Mouse (Mus musculus): Measurements from ENCODE around the gene Slc24a3. TPM values are rescaled to one million over a fixed set of nuclear protein-coding genes. Genes with fewer than 3 reads are reported as not detected.

Slc24a3 gene
- polyA plus RNA-seq, 1 experiment, result 66.1 TPM

DNA sequence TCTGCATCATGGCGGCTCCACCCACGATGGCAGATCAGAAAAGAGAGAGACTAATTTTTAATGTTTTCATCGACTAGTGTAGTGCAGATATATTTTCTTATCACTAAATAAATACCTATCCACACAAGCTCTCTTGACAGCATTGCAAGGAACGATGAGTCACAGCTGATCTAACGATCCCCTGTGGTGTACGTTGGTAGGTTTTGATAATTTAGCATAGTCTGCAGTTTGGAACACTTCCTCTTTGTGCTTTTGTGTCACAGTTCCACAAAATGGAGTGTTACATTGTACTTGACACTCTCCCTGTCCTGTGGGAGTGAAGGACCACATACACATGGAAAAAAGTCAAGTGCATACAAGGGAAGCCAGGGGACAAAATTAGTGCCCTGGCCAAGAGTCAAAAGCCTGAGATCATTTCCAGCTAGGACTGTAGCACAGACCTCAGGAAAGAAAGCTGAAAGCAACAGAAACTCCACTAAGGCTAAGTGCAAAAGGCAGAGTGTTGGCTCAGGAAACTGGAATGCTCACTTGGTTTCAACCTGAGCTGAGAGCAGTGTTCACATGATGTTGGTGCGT is 343.2 kb downstream of the Slc24a3 start:
- Histone ChIP-seq H3K4me3 (replicated peaks) (no peak overlapping the region), H3K9me3 (no peaks in the 10 kb centered on the region), H3K4me1 (peaks cover 20% of the 10 kb centered on the region), H3K27me3 (replicated peaks) (no peaks in the 10 kb centered on the region), H3K36me3 (replicated peaks; ENCODE audit: low read length) (peaks cover 63% of the 10 kb centered on the region)
- no peak for TF ChIP-seq GATA1 (IDR thresholded peaks at IDR 0.05; ENCODE audit: borderline replicate concordance, low read length)
- TF ChIP-seq FLI1 (IDR thresholded peaks at IDR 0.05; ENCODE audit: low read length), result no peak

DNA sequence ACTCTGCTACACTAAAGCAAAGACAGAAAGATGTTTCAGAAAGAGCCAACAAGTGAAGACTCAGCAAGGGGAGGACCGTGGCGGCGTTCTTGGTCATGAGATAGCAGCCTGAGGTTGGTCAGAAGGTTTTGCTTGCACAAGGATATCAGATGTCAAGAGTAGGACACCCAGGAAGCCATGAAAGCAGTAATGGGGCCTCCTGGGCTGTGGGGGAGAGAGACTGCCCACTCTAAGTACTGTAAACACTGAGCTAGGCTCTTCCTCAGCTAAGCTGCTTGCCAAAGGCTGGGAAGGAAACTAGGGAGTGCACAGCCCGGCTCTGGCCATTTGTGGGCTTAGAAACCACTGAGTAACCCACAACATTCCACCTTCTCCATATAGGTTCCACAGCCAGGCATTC is 348.4 kb downstream of the Slc24a3 start:
- H3K36me3 ChIP-seq (replicated peaks; ENCODE audit: low read length), result peaks cover 81% of the 10 kb centered on the region
- H3K9me3 ChIP-seq, result no peaks in the 10 kb centered on the region
- H3K4me3 ChIP-seq (replicated peaks), result peak overlapping the region; percentile 46
- TF ChIP-seq GATA1 (IDR thresholded peaks at IDR 0.05; ENCODE audit: borderline replicate concordance, low read length), result no peak
- H3K27me3 ChIP-seq (replicated peaks), result no peaks in the 10 kb centered on the region
- peaks cover 36% of the 10 kb centered on the region for H3K4me1 ChIP-seq

DNA sequence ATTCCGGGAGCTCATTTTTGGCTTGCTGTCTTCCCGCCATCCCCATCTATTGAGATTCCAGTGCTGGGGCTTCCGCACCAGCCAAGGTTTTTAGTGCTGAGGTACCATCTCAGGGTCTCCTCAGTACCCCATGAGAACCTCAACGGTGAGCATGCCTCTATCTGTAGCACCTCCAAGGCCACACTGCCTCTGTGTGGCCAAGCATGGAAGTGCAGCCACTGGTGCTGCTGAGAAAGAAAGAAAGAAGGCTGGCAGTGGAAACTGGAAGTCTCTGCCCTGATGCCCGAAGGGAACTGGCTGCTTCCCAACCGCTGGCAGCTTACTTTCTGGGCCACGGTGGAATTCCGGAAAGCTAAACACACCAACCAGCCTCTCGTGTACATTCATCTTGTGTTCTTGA is 349.8 kb downstream of the Slc24a3 start:
- TF ChIP-seq FLI1 (IDR thresholded peaks at IDR 0.05; ENCODE audit: low read length), result no peak
- TF ChIP-seq GATA1 (IDR thresholded peaks at IDR 0.05; ENCODE audit: borderline replicate concordance, low read length), result no peak
- Histone ChIP-seq H3K36me3 (replicated peaks; ENCODE audit: low read length) (peaks cover 87% of the 10 kb centered on the region), H3K9me3 (no peaks in the 10 kb centered on the region)

DNA sequence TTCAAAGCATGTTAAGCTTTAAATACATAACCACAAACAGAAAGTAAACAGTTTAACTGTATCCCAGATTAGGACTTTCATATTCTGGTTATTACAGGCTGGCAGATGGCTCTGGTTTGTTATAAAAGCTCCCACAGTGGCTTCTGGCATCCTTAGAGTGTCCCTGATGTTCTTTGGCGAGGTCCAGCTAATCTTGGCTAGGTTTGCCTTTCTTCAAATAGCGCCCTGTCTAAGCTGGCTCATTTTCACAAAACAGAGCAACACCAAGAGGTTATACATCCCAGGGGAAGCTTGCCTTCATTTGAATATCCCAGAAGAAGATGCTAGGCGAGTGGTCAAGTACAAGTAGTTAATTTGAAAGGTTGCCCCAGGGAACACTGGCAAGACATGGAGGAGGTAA is 354.5 kb downstream of the Slc24a3 start:
- TF ChIP-seq GATA1 (IDR thresholded peaks at IDR 0.05; ENCODE audit: borderline replicate concordance, low read length) (no peak), FLI1 (IDR thresholded peaks at IDR 0.05; ENCODE audit: low read length) (no peak)
- no peaks in the 10 kb centered on the region for H3K27me3 ChIP-seq (replicated peaks)
- H3K4me3 ChIP-seq (replicated peaks), result no peak overlapping the region
- no peaks in the 10 kb centered on the region for H3K9me3 ChIP-seq
- peaks cover 74% of the 10 kb centered on the region for H3K36me3 ChIP-seq (replicated peaks; ENCODE audit: low read length)
- H3K4me1 ChIP-seq, result peaks cover 12% of the 10 kb centered on the region

More for the DNA sequence above, 349.8 kb downstream of the Slc24a3 start:
- no peak overlapping the region for H3K4me3 ChIP-seq (replicated peaks)
- H3K27me3 ChIP-seq (replicated peaks), result no peaks in the 10 kb centered on the region
- H3K4me1 ChIP-seq, result peaks cover 33% of the 10 kb centered on the region

DNA sequence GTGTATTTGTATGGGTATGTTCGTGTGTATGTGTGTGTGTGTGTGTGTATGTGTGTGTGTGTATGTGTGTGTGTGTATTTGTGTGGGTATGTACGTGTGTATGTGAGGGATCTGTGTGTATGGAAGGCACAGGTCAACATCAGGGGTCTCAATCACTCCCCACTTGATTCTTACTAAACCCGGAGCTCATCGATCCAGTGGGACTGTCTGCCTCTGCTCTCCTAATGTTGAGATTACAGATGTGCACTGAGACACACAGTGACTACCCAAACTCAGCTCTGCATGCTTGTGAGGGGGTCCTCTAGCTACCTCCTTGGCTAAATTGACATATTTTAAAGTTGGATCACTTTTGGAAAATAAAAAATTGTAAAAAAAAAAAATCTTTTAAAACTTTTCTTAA is 355.8 kb downstream of the Slc24a3 start:
- peaks cover 5% of the 10 kb centered on the region for H3K4me1 ChIP-seq
- no peaks in the 10 kb centered on the region for H3K27me3 ChIP-seq (replicated peaks)
- no peak overlapping the region for H3K4me3 ChIP-seq (replicated peaks)
- TF ChIP-seq FLI1 (IDR thresholded peaks at IDR 0.05; ENCODE audit: low read length) (no peak), GATA1 (IDR thresholded peaks at IDR 0.05; ENCODE audit: borderline replicate concordance, low read length) (no peak)
- H3K36me3 ChIP-seq (replicated peaks; ENCODE audit: low read length), result peaks cover 75% of the 10 kb centered on the region
- H3K9me3 ChIP-seq, result no peaks in the 10 kb centered on the region

DNA sequence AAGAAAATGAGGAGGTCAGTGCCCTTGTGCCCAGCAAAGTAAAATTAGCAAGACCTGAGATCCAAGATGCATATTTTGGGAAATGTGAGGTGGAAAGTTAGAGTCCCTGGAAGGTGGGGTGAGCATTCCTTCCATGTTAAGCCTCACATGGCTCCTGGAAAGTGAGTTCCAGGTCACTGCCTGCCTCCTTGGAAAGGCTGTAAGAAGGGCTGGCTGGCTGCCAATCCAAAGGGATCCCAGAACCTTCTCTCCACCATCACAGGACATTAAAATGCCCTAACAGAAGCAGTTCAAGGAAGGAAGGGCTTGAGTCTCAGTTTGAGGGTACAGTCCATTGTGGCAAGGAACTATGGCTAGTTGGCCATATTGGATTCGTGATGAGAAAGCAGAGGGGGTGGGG is 359.6 kb downstream of the Slc24a3 start:
- Histone ChIP-seq H3K27me3 (replicated peaks) (no peaks in the 10 kb centered on the region), H3K9me3 (no peaks in the 10 kb centered on the region), H3K4me1 (no peaks in the 10 kb centered on the region), H3K4me3 (replicated peaks) (no peak overlapping the region), H3K36me3 (replicated peaks; ENCODE audit: low read length) (peaks cover 68% of the 10 kb centered on the region)
- TF ChIP-seq GATA1 (IDR thresholded peaks at IDR 0.05; ENCODE audit: borderline replicate concordance, low read length) (no peak), FLI1 (IDR thresholded peaks at IDR 0.05; ENCODE audit: low read length) (no peak)

DNA sequence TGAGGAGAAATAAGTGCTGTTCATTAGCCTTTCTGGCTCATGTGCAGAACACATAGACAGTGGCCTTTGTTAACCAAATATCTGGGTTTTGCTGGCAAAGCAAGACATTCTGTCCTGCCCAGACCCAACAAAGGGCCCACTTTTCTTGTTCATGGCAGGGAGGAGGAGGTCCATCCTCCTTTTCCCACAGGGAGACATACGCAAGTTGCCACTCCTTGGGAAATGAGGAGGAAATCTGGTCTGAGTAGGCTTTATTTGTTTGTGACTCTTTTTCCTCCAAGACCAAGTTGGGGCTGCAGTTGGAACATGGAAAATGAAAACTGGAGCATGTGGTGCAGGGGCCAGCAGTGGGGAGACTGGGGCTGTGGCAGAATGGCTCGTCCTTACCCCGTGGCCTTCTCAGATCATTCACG is 363.4 kb downstream of the Slc24a3 start:
- no peaks in the 10 kb centered on the region for H3K9me3 ChIP-seq
- no peak for TF ChIP-seq FLI1 (IDR thresholded peaks at IDR 0.05; ENCODE audit: low read length)
- TF ChIP-seq GATA1 (IDR thresholded peaks at IDR 0.05; ENCODE audit: borderline replicate concordance, low read length), result no peak
- H3K27me3 ChIP-seq (replicated peaks), result no peaks in the 10 kb centered on the region
- H3K36me3 ChIP-seq (replicated peaks; ENCODE audit: low read length), result peaks cover 75% of the 10 kb centered on the region
- H3K4me3 ChIP-seq (replicated peaks), result no peak overlapping the region
- peaks cover 4% of the 10 kb centered on the region; the same call in 1 of the 2 replicates for H3K4me1 ChIP-seq

DNA sequence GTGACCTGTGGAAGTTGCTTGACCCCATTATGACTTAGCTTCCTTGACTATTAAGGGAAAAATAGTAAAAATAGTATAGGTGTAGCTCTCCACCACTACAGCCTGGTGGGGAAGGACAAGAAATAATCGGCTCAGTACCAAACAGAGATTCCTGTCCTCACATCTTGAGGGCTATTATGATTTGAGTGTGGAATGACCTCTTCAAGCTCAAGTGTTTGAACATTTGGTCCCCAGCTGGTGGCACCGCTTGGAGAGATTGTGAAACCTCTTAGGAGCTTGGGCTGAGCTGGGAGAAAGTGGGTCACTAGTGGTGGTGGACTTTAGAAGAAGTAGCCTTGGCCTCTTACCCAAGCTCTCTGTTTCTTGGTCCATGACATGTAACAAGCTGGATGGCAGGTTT is 365.5 kb downstream of the Slc24a3 start:
- Histone ChIP-seq H3K4me1 (peaks cover 4% of the 10 kb centered on the region; the same call in 1 of the 2 replicates), H3K36me3 (replicated peaks; ENCODE audit: low read length) (peaks cover 69% of the 10 kb centered on the region), H3K27me3 (replicated peaks) (no peaks in the 10 kb centered on the region), H3K4me3 (replicated peaks) (no peak overlapping the region), H3K9me3 (no peaks in the 10 kb centered on the region)
- TF ChIP-seq FLI1 (IDR thresholded peaks at IDR 0.05; ENCODE audit: low read length), result no peak
- no peak for TF ChIP-seq GATA1 (IDR thresholded peaks at IDR 0.05; ENCODE audit: borderline replicate concordance, low read length)

DNA sequence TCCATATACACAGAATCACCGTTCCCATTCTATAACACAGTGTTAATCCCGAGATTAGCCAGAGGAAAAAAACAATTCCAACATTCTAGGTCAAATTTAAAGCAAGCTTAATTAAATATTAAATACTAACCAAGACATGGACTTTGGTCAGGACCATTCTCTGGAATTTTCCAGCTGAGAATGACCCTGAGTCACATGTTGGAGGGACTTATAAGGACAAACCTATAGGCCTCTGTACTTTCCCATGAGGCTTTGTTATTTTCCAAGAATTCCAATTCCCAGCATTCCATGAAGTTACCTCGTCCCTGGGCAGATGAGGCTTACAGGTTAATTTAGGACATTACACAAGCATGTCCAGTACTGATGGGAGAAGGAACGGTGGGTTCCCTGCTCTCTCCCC is 367.8 kb downstream of the Slc24a3 start:
- Histone ChIP-seq H3K36me3 (replicated peaks; ENCODE audit: low read length) (peaks cover 62% of the 10 kb centered on the region), H3K4me1 (peaks cover 9% of the 10 kb centered on the region), H3K27me3 (replicated peaks) (no peaks in the 10 kb centered on the region), H3K9me3 (no peaks in the 10 kb centered on the region), H3K4me3 (replicated peaks) (no peak overlapping the region)
- no peak for TF ChIP-seq GATA1 (IDR thresholded peaks at IDR 0.05; ENCODE audit: borderline replicate concordance, low read length)
- TF ChIP-seq FLI1 (IDR thresholded peaks at IDR 0.05; ENCODE audit: low read length), result no peak

DNA sequence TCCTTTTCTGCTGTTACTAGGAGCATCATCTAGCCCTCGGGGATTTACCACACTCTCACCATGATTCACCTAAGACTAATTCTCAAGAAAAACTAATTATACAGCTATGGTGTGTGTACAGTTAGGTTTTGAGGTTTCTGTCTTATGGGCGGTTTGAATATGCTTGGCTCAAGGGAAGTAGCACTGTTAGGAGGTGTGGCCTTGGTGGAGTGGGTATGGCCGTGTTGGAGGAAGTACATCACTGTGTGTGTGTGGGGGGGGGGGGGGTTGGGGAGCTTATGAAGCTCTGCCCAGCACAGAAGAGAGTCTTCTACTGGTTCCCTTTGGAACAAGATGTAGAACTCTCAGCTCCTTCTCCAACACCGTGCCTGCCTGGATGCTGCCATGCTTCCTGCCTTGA is 368.2 kb downstream of the Slc24a3 start:
- H3K4me1 ChIP-seq, result peaks cover 12% of the 10 kb centered on the region
- TF ChIP-seq GATA1 (IDR thresholded peaks at IDR 0.05; ENCODE audit: borderline replicate concordance, low read length) (no peak), FLI1 (IDR thresholded peaks at IDR 0.05; ENCODE audit: low read length) (no peak)
- no peaks in the 10 kb centered on the region for H3K9me3 ChIP-seq
- H3K4me3 ChIP-seq (replicated peaks), result no peak overlapping the region
- no peaks in the 10 kb centered on the region for H3K27me3 ChIP-seq (replicated peaks)
- H3K36me3 ChIP-seq (replicated peaks; ENCODE audit: low read length), result peaks cover 60% of the 10 kb centered on the region

DNA sequence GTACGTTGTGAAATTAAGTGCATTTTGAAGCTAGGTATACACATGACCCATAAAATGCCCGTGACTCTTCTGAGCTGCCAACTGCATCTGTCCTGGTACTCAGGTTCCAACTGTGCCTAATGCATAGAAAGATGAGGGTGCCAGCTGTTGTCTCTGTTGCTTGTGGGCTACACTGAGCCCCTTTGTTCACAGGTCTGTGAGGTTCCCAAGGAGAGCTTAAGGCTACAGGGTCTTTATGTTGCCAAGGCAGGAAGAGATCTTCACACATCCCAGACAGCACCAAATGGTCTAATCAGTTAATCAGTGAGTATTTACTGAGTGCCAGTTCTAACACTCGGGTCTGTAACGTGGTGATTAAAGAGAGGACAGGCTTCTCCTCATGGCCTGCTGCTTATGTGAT is 369.4 kb downstream of the Slc24a3 start:
- H3K4me3 ChIP-seq (replicated peaks), result no peak overlapping the region
- peaks cover 52% of the 10 kb centered on the region for H3K36me3 ChIP-seq (replicated peaks; ENCODE audit: low read length)
- no peak for TF ChIP-seq FLI1 (IDR thresholded peaks at IDR 0.05; ENCODE audit: low read length)
- no peak for TF ChIP-seq GATA1 (IDR thresholded peaks at IDR 0.05; ENCODE audit: borderline replicate concordance, low read length)
- H3K27me3 ChIP-seq (replicated peaks), result no peaks in the 10 kb centered on the region
- no peaks in the 10 kb centered on the region for H3K9me3 ChIP-seq
- H3K4me1 ChIP-seq, result peaks cover 21% of the 10 kb centered on the region
